Mouse (Mus musculus): ENCODE data around the gene Ace2.

DNA sequence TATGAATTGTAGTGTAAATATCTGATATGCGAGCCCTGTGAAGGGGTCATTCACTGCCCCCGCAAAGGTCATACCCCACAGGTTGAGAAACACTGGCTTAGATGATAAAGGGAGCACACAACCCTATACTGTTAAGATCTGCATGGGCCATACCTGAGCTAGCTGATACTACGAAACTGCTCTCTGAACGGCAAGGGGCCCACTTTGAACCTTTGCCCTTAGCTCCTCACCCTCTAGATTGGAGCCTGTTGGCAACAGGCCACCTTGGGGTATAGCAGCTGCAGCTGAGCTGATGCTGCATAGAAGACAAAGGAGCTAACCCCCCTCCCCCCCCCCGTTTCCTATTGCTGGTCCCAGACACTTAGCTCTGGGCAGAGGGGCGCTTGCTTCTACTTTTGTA is 36.5 kb upstream of the Ace2 start:
- TF ChIP-seq POLR2A (IDR thresholded peaks at IDR 0.05; ENCODE audit: borderline replicate concordance, insufficient read depth, low read length) (no peak), CTCF (IDR thresholded peaks at IDR 0.05; ENCODE audit: borderline replicate concordance, insufficient read depth, low read depth, low read length) (no peak)
